Mouse (Mus musculus) neural tube, embryonic 13.5 days (tissue): ENCODE results near the gene Arsb. TPM values are rescaled to one million over a fixed set of nuclear protein-coding genes. Genes with fewer than 3 reads are reported as not detected.
A peak's percentile ranks its signal among the peaks of the same experiment; 100 is the strongest.
"Not testable (repeated sequence)": the region's sequence is repeated elsewhere in the genome, so short reads cannot be mapped to it uniquely, and the experiment has no call there.

Experiments used
- ATAC-seq: fragments of 200-750 bp; cut with Nextera tagmentation; 2 replicates; pipeline ENCODE4 v1.8.0; 2017; ENCODE audit warnings: low read depth, mild to moderate bottlenecking, moderate TSS enrichment, moderate library complexity
- H3K27ac ChIP-seq: fragments of 300-500 bp; sonication (generic); replicated peaks from 2 replicates; pipeline ENCODE4 v1.5.1; 2015; ENCODE audit warnings: moderate library complexity, mild to moderate bottlenecking, inconsistent platforms
- H3K27me3 ChIP-seq: fragments of 300-500 bp; sonication (generic); 2 replicates; pipeline ENCODE4 v1.6.1; 2015; ENCODE audit warnings: mild to moderate bottlenecking, inconsistent platforms
- H3K36me3 ChIP-seq: fragments of 300-500 bp; sonication (generic); 2 replicates; pipeline ENCODE4 v1.6.1; 2015; ENCODE audit warnings: mild to moderate bottlenecking, inconsistent platforms
- H3K4me1 ChIP-seq: fragments of 300-500 bp; sonication (generic); replicated peaks from 2 replicates; pipeline ENCODE4 v1.6.1; 2015; ENCODE audit warnings: inconsistent platforms
- H3K4me2 ChIP-seq: fragments of 300-500 bp; sonication (generic); 2 replicates; pipeline ENCODE4 v1.6.1; 2015; ENCODE audit warnings: inconsistent platforms, mild to moderate bottlenecking, moderate library complexity
- H3K4me3 ChIP-seq: fragments of 300-500 bp; sonication (generic); 2 replicates; pipeline ENCODE4 v1.5.1; 2015; ENCODE audit warnings: mild to moderate bottlenecking, inconsistent platforms
- H3K9ac ChIP-seq: fragments of 300-500 bp; sonication (generic); 2 replicates; pipeline ENCODE4 v1.6.1; 2015; ENCODE audit warnings: moderate library complexity, mild to moderate bottlenecking, inconsistent platforms
- H3K9me3 ChIP-seq: fragments of 300-500 bp; sonication (generic); 2 replicates; pipeline ENCODE4 v1.6.1; 2016; ENCODE audit warnings: inconsistent platforms
- WGBS: fragments of 180-500 bp; shearing (Covaris S2); methylation state at CpG from one replicate; pipeline ENCODE4 v1.1.7; 2015; 5-methylcytosine and 5-hydroxymethylcytosine counted together
- polyA plus RNA-seq: library from polyadenylated mRNA; unstranded; fragments of >200 nt; fragmentation: Nextera tagmentation; extraction: Ambion mirVana; gene quantifications from 2 replicates; pipeline ENCODE4 v1.2.1, GENCODE M21; 2015

Gene Arsb
- polyA plus RNA-seq, 1 experiment from 2014 or later = 7.0 TPM

DNA sequence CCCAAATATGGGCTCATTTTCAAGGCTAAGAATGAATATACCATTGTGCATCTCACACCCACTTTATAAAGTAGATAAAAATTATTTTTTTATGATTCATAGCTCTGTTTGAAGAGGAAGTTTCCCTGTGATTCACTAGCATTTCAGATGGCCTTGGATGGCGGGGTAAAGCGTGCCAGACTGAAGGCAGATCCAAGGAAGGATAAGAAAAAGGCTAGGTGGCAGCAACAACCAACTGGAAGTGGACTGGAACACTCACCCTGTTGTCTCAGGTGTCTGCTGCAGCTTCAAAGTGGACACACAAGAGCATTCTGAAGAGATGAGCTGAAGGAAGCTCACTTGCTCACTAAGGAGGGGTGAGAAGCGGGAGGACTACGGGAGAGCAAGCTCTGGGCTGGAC lies 181.0 kb downstream of the Arsb start:
- Histone ChIP-seq H3K4me2 (no peak overlapping the region), H3K4me1 (no peaks in the 10 kb centered on the region), H3K9me3 (no peaks in the 10 kb centered on the region), H3K36me3 (no peaks in the 10 kb centered on the region), H3K9ac (no peak overlapping the region), H3K27ac (no peak overlapping the region), H3K27me3 (no peaks in the 10 kb centered on the region), H3K4me3 (no peak overlapping the region)
- ATAC-seq = no peak
- 92% methylated on average over 4 of the region's 4 CpGs for WGBS

DNA sequence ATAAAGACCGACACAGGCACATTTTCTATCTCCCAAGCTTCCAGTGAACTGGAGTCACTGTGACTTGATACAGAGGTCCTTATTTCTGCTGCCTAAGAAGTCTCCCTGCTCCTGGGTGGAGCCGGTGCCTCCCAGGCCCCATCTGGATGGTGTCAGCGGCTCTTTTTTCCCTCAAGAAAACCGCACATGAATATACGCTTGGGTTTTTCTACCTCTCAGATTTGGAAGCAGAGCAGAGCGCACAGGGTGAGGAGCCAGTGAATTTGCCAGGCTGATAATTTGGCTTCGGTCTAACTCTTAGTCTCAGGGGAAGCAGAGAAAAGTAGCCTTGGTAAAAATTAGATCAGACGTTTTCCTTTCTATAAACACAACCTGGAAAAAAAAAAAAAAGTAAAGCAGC lies 186.5 kb downstream of the Arsb start:
- 90% methylated on average over 8 of the region's 8 CpGs for WGBS
- Histone ChIP-seq H3K27ac (no peak overlapping the region), H3K9ac (no peak overlapping the region), H3K4me3 (no peak overlapping the region), H3K4me2 (no peak overlapping the region), H3K9me3 (no peaks in the 10 kb centered on the region), H3K4me1 (no peaks in the 10 kb centered on the region), H3K36me3 (no peaks in the 10 kb centered on the region), H3K27me3 (no peaks in the 10 kb centered on the region)
- no peak for ATAC-seq

DNA sequence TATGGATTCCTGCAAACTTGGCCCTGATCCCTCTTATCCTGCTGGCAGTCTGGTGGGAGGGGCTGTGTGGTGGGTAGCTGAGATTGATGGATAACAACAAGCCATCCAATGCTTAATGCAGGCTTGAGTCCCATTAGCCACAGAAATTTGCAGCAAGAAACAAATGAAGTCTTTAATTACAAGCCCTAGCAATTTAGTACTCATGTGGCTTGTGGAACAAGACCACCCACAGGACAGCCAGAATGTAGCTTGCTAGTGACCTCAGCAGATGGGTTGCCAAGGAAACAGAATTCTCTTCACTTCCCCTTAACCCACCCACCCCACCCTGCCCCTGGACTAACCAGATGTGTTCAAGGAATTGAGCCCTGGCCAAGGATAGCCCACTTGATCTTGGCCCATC lies 194.8 kb downstream of the Arsb start:
- H3K9ac ChIP-seq = no peak overlapping the region
- no peak for ATAC-seq
- no peaks in the 10 kb centered on the region for H3K36me3 ChIP-seq
- no peak overlapping the region for H3K4me2 ChIP-seq
- H3K9me3 ChIP-seq = no peaks in the 10 kb centered on the region
- no peak overlapping the region for H3K27ac ChIP-seq
- H3K27me3 ChIP-seq = peaks cover 5% of the 10 kb centered on the region; the same call in 1 of the 2 replicates
- H3K4me3 ChIP-seq = no peak overlapping the region
- no peaks in the 10 kb centered on the region for H3K4me1 ChIP-seq

DNA sequence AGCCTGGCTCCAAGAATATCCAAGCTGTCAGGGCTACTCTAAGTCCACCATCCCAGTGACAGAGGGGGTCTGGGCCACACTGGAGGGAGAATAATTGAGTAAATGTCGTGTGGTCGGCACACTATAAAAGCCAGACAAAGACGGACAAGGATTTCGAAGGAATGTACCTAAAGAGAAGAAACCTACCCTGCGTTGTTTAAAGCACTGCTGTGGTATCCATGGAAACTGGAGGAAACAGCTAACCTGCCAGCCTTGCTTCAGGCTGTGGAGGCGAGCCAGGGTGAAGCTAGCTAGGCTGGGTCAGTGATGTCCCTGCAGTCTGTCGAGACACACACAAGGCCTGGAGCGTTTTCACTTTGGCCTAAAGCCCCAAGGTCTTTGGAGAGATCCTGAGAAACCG lies 195.7 kb downstream of the Arsb start:
- ATAC-seq = peak; percentile 72; the same call in 1 of the 2 replicates

DNA sequence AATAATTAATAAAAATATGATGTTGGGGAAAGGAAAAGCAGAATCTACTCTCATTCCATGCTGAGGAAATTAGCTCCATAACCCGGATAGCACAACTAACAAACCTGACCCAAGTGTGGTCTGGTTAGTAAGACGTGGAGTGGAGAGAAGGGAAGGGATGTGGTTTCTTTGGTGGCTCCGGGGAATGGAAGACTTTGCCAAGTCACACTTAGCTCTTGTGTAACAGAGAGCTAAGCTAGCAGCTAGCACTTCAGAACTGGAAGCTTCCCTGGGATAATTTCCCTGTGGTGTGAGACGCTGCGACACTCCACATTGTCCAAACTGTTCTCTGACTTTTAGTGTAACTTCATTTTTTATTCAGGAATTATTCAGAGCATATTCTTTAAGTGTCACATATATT lies 198.7 kb downstream of the Arsb start:
- H3K27ac ChIP-seq = no peak overlapping the region
- 94% methylated on average over 5 of the region's 5 CpGs for WGBS
- H3K4me3 ChIP-seq = no peak overlapping the region
- no peaks in the 10 kb centered on the region for H3K4me1 ChIP-seq
- no peak for ATAC-seq
- H3K4me2 ChIP-seq = no peak overlapping the region
- H3K9ac ChIP-seq = no peak overlapping the region
- H3K36me3 ChIP-seq = no peaks in the 10 kb centered on the region
- H3K27me3 ChIP-seq = peaks cover 2% of the 10 kb centered on the region; the same call in 1 of the 2 replicates
- H3K9me3 ChIP-seq = no peaks in the 10 kb centered on the region

More for the DNA sequence above, 195.7 kb downstream of the Arsb start:
- Histone ChIP-seq H3K4me1 (no peaks in the 10 kb centered on the region), H3K4me3 (no peak overlapping the region), H3K27ac (no peak overlapping the region), H3K4me2 (no peak overlapping the region), H3K27me3 (peaks cover 5% of the 10 kb centered on the region; the same call in 1 of the 2 replicates), H3K9me3 (no peaks in the 10 kb centered on the region), H3K36me3 (no peaks in the 10 kb centered on the region), H3K9ac (no peak overlapping the region)
- 37% methylated on average over 9 of the region's 9 CpGs for WGBS

DNA sequence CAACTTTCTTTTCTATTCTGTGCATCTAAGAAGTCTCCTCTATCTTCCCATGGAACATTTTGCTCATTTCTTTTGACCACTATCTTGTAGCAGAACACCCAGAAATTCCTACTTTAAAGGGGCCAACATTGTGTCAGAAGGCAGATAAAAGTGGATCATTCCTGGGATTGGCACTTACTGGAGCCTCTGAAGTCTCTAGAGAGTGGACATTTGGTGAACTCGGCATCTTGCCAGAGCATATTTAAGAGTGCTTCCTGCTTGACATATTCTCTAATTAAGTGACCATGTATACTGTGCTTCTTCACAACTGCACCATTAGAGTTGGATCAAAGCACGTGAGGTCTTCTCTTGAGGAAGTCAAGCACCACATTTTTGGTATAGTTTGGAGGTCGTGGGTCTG lies 201.0 kb downstream of the Arsb start:
- H3K9ac ChIP-seq = no peak overlapping the region
- no peak overlapping the region for H3K4me3 ChIP-seq
- H3K9me3 ChIP-seq = no peaks in the 10 kb centered on the region
- H3K27me3 ChIP-seq = no peaks in the 10 kb centered on the region
- H3K4me2 ChIP-seq = no peak overlapping the region
- no peak for ATAC-seq
- no peaks in the 10 kb centered on the region for H3K4me1 ChIP-seq
- no peaks in the 10 kb centered on the region for H3K36me3 ChIP-seq
- no peak overlapping the region for H3K27ac ChIP-seq
- WGBS = 89% methylated on average over 3 of the region's 3 CpGs

DNA sequence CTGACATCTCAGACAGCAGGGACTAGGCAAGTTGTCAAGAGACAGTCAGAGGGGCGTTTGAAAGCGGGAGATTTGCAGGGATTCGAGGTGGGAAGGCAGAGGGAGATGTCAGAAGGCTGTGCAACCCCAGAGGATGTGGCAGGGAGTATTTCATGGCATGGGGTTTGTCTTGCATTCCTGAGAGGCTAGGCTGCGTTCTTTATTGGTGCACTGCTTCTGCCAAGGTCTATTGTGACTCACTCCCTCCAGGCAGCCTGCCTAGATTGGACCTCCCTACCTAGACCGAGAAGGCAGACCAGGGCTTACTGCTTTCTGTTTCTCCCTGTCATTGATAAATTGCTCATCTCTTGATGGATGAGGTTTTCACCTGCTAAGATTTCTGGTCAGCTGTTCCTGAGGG lies 204.2 kb downstream of the Arsb start:
- no peak overlapping the region for H3K4me2 ChIP-seq
- no peak overlapping the region for H3K4me3 ChIP-seq
- no peaks in the 10 kb centered on the region for H3K27me3 ChIP-seq
- no peaks in the 10 kb centered on the region for H3K4me1 ChIP-seq
- no peak overlapping the region for H3K27ac ChIP-seq
- no peak for ATAC-seq
- WGBS = 70% methylated on average over 5 of the region's 5 CpGs
- H3K9ac ChIP-seq = no peak overlapping the region
- H3K36me3 ChIP-seq = no peaks in the 10 kb centered on the region
- no peaks in the 10 kb centered on the region for H3K9me3 ChIP-seq

DNA sequence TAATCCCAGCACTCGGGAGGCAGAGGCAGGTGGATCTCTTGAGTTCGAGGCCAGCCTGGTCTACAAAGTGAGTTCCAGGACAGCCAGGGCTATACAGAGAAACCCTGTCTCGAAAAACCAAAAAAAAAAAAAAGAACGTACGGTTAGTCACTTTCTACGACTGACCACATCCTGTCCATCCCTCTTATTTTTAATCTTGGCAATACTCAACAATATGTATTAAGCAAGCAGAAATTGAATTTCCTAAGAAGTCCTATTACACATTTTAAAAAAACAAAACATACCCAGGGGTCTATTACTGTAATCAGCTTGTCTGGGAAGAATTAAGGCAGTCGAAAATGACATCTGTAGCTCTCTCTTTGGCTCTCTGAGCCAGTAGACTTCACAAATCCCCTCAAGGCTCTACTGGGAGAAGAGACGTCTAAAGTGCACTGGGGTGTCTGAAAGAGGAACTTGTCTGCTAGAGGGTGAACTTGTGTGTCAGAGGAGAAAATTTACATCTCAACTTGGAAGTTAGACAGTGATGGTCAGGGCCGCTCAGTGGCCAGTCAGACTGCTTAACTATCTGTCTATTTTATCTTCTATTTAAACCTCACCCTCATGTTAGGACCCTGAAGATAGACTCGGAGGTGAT lies 205.6 kb downstream of the Arsb start:
- Histone ChIP-seq H3K27ac (no peak overlapping the region), H3K9ac (no peak overlapping the region), H3K9me3 (no peaks in the 10 kb centered on the region), H3K27me3 (no peaks in the 10 kb centered on the region), H3K4me3 (no peak overlapping the region), H3K36me3 (no peaks in the 10 kb centered on the region), H3K4me2 (no peak overlapping the region), H3K4me1 (no peaks in the 10 kb centered on the region)
- ATAC-seq = no peak
- WGBS = 85% methylated on average over 10 of the region's 10 CpGs

DNA sequence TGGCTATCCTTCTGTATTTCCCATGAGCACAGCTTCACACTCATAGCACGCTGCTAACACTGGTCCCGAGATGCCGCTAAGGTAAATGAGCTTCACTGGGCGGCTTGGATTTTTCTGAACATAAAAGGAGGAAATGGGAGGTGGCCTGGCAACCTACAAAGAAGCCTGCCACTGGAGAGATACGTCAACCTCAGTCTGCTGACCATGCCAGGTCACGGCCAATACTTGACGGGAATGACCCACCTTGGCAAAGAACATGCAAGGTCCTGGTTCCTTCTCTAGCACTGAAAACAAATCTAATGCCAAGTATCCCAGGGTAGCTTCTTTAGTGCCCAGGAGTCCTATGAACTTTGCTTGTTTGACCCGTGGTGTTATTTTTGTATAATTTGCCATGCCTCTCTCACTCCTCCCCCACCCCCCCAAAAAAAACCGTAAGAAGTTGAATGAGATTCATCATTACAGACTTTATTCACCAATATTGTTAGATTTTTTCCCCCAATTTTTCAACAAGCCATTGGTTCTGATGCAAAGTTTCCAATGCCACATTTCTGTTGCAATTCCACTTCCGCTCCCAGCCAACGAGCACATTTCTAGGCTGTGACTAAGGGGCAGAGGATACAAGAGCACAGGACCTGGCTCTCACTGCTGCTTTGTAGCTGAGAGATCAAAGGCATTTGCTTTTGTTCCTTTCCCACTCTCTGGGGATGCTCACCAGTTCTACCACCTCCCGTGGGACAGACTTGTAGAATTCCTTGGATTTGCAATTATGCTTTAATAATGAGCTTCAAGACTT lies 207.5 kb downstream of the Arsb start:
- no peak overlapping the region for H3K4me2 ChIP-seq
- no peaks in the 10 kb centered on the region for H3K4me1 ChIP-seq
- no peaks in the 10 kb centered on the region for H3K27me3 ChIP-seq
- H3K9me3 ChIP-seq = no peaks in the 10 kb centered on the region
- no peaks in the 10 kb centered on the region for H3K36me3 ChIP-seq
- H3K4me3 ChIP-seq = no peak overlapping the region
- ATAC-seq = no peak
- H3K27ac ChIP-seq = no peak overlapping the region
- 76% methylated on average over 12 of the region's 12 CpGs for WGBS
- H3K9ac ChIP-seq = no peak overlapping the region

DNA sequence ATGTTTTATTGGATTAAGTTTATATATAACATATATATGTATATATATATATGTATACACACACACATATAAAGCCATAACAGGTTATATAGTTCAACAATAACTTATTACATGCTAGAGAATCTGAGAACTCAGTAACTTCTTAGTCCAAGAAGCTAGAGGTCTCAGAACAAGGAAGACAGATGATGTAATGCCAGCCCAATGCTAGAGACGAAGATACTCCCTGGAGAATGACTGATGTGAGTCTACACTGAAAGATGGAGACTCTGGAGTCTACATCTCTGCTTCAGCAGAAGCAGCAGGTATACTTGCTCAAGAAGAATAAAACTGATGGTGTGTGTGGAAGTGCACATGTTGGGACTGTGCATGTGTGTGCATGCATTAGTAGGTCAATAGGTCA lies 208.3 kb downstream of the Arsb start:
- Histone ChIP-seq H3K4me2 (no peak overlapping the region), H3K4me1 (no peaks in the 10 kb centered on the region), H3K9me3 (no peaks in the 10 kb centered on the region), H3K36me3 (no peaks in the 10 kb centered on the region), H3K9ac (no peak overlapping the region), H3K27me3 (no peaks in the 10 kb centered on the region), H3K27ac (no peak overlapping the region), H3K4me3 (no peak overlapping the region)
- ATAC-seq = no peak
- WGBS = 64% methylated on average over 1 of the region's 1 CpGs

DNA sequence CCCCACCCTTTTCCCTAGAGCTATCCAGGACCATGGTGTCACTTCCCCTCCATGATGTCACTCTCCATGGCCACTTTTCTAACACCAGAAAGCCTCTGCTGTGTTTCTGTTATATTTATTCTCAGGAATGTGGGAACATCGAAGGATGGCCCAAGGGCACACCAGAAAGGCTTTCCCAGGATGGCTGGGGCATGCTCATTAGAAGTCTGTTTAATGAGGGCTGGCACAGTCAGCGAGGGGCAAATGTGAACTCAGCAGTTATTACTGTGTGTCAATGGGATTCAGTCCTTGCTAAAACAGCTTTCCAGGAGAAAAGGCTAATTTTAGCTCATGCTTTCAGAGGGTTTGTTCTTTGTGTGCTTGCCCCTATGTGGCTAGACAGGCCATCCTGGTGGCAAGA lies 213.1 kb downstream of the Arsb start:
- Histone ChIP-seq H3K4me1 (no peaks in the 10 kb centered on the region; the same call in 1 of the 2 replicates), H3K27me3 (no peaks in the 10 kb centered on the region), H3K4me3 (no peak overlapping the region), H3K36me3 (no peaks in the 10 kb centered on the region), H3K9me3 (no peaks in the 10 kb centered on the region), H3K9ac (no peak overlapping the region), H3K27ac (no peak overlapping the region), H3K4me2 (no peak overlapping the region)
- no peak for ATAC-seq
- WGBS = 69% methylated on average over 2 of the region's 2 CpGs

DNA sequence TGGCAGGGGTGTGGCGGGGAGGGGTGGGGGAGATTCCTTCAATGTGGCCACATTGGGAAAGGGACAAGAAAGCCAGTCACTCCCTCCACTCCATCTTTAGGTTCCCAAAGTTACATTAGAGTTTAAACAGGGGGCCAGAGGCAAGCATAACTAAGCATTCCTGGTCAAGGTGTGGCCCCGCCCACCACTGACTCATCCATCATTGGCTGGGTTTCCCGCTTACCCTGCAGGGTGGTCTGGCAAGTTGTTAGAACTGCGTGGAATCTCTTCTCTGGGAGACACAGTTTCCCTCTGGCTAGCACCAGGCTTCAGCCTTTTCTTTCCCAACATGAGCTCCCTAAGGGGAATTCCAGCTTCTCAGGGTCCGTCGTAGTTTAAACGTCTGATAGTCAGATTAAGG lies 213.8 kb downstream of the Arsb start:
- Histone ChIP-seq H3K27ac (no peak overlapping the region), H3K4me3 (no peak overlapping the region), H3K9me3 (no peaks in the 10 kb centered on the region), H3K27me3 (no peaks in the 10 kb centered on the region), H3K4me1 (no peaks in the 10 kb centered on the region; the same call in 1 of the 2 replicates), H3K4me2 (no peak overlapping the region), H3K9ac (no peak overlapping the region), H3K36me3 (no peaks in the 10 kb centered on the region)
- WGBS = 83% methylated on average over 7 of the region's 7 CpGs
- no peak for ATAC-seq

DNA sequence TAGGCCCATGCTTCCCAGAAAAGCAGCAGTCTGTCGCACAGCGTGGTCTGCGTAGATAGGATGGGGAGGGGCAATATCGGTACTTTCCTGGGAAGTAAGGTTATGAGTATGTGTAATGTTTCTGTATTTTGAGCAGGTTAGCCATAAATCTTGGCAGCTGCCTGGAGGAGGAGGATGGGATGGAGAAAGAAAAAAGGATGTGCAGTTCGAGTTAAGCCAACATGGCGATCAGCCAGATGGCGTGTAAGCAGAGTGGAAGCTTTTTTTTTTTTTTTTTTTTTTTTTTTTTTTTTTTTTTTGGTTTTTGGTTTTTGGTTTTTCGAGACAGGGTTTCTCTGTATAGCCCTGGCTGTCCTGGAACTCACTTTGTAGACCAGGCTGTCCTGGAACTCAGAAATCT lies 214.3 kb downstream of the Arsb start:
- not testable (repeated sequence) for H3K27me3 ChIP-seq, H3K9me3 ChIP-seq, H3K4me2 ChIP-seq, ATAC-seq, H3K4me3 ChIP-seq, H3K9ac ChIP-seq, H3K36me3 ChIP-seq, H3K4me1 ChIP-seq, H3K27ac ChIP-seq
- WGBS = 88% methylated on average over 8 of the region's 8 CpGs
